Mouse (Mus musculus) liver, embryonic 11.5 days (tissue): ENCODE measurements around the gene Clic1. TPM values are rescaled to one million over a fixed set of nuclear protein-coding genes. Genes with fewer than 3 reads are reported as not detected.
A peak's percentile ranks its signal among the peaks of the same experiment; 100 is the strongest.

Experiments
- ATAC-seq: fragments of 200-750 bp; cut with Nextera tagmentation; replicated peaks from 2 replicates; pipeline ENCODE4 v1.8.0; 2017; ENCODE audit warnings: moderate number of reproducible peaks, mild to moderate bottlenecking, moderate TSS enrichment, moderate library complexity; ENCODE audit not compliant: low FRiP score
- DNase-seq: peaks from one replicate; pipeline ENCODE4 v3.0.0-alpha.2; 2017; ENCODE audit warnings: low spot score
- H3K27ac ChIP-seq: fragments of 300-500 bp; sonication (generic); 2 replicates; pipeline ENCODE4 v1.5.1; 2014; ENCODE audit warnings: mild to moderate bottlenecking, low read depth, low read length, control low read depth
- H3K27me3 ChIP-seq: fragments of 300-500 bp; sonication (generic); replicated peaks from 2 replicates; pipeline ENCODE4 v1.6.1; 2014; ENCODE audit warnings: low read length, mixed read lengths; ENCODE audit not compliant: control insufficient read depth, insufficient read depth
- H3K36me3 ChIP-seq: fragments of 300-500 bp; sonication (generic); 2 replicates; pipeline ENCODE4 v1.6.1; 2014; ENCODE audit warnings: mild to moderate bottlenecking, low read length, moderate library complexity, mixed read lengths; ENCODE audit not compliant: control insufficient read depth, insufficient read depth
- H3K4me1 ChIP-seq: fragments of 300-500 bp; sonication (generic); replicated peaks from 2 replicates; pipeline ENCODE4 v1.6.1; 2014; ENCODE audit warnings: low read length, mixed read lengths; ENCODE audit not compliant: control insufficient read depth, insufficient read depth
- H3K4me2 ChIP-seq: fragments of 300-500 bp; sonication (generic); 2 replicates; pipeline ENCODE4 v1.6.1; 2014; ENCODE audit warnings: mild to moderate bottlenecking, control low read depth, moderate library complexity
- H3K4me3 ChIP-seq: fragments of 300-500 bp; sonication (generic); 2 replicates; pipeline ENCODE4 v1.5.1; 2014; ENCODE audit warnings: low read depth, low read length, control low read depth
- H3K9ac ChIP-seq: fragments of 300-500 bp; sonication (generic); 2 replicates; pipeline ENCODE4 v1.6.1; 2014; ENCODE audit warnings: low read depth, low read length, control low read depth
- H3K9me3 ChIP-seq: fragments of 300-500 bp; sonication (generic); 2 replicates; pipeline ENCODE4 v1.6.1; 2016; ENCODE audit warnings: low read length, inconsistent platforms, mixed read lengths; ENCODE audit not compliant: control insufficient read depth
- WGBS: fragments of 180-500 bp; shearing (Covaris S2); extraction: QIAGEN DNeasy Blood & Tissue Kit; methylation state at CpG from one replicate; pipeline ENCODE4 v1.1.7; 2014; 5-methylcytosine and 5-hydroxymethylcytosine counted together
- polyA plus RNA-seq: library from polyadenylated mRNA; unstranded; fragments of >200 nt; fragmentation: Nextera tagmentation; extraction: Ambion mirVana; gene quantifications from 2 replicates; pipeline ENCODE4 v1.2.1, GENCODE M21; 2014

The Clic1 gene
- polyA plus RNA-seq, 1 experiment from 2014 or later, result 118 TPM

DNA sequence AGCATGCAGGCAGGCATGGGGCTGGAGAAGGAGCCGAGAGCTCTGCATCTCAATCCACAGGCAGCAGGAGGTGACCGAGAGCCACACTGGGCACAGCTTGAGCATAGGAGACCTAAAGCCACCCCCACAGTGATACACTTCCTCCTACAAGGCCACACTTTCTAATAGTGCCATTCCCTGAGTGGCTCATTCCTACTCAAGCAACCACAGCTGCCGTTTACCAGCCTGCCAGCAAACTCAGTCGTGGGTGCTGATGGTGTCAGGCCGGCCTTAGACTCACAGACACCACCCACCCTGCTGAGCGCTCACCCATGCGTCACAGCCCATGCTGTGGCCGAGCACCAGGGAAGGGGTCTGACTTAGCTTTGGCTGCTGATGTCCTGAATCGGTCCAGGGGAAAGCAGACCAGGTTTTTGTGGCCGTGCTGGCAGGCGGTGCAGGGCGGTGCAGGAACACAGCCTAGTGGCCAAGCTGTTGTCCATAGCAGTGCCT, 47.4 kb downstream of the Clic1 start:
- ATAC-seq, result no peak
- 90% methylated on average over 12 of the region's 12 CpGs for WGBS
- H3K36me3 ChIP-seq, result peaks cover 39% of the 10 kb centered on the region

DNA sequence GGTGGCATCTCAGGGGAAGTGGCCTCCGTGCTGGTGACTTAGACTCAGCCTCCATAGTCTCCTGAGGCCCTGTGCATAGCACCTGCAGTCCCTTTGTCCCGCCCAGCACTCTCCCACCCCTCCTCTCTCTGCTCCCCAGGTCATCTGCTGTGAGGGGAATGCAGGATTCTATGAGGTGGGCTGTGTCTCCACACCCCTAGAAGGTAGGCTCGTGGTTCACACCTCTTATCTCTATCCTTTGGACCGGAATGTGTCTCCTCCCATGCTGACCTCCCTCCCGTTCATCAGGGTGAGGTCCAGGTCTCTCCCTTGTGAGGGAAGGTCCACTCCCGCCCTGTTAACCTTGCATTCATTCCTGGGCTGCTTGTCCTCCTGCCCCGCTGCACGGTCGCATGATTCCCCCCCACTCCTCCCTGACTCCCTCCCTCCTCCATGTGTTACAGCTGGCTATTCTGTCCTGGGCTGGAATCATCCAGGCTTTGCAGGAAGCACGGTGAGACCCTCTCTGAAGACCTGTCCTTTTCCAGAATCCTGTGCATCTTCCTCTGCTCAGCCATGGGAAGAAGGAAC, 50.5 kb downstream of the Clic1 start:
- no peak overlapping the region for H3K9ac ChIP-seq
- H3K4me1 ChIP-seq, result peaks cover 30% of the 10 kb centered on the region
- H3K4me2 ChIP-seq, result no peak overlapping the region
- no peak overlapping the region for H3K4me3 ChIP-seq
- WGBS, result 72% methylated on average over 10 of the region's 10 CpGs
- peaks cover 44% of the 10 kb centered on the region for H3K36me3 ChIP-seq
- H3K27ac ChIP-seq, result no peak overlapping the region
- no peaks in the 10 kb centered on the region for H3K9me3 ChIP-seq
- ATAC-seq (no peak), DNase-seq (no peak)
- no peaks in the 10 kb centered on the region for H3K27me3 ChIP-seq

More for the DNA sequence above, 47.4 kb downstream of the Clic1 start:
- no peak overlapping the region for H3K4me3 ChIP-seq
- no peak overlapping the region for H3K27ac ChIP-seq
- no peak overlapping the region for H3K4me2 ChIP-seq
- no peaks in the 10 kb centered on the region for H3K27me3 ChIP-seq
- H3K9ac ChIP-seq, result no peak overlapping the region
- DNase-seq, result no peak
- peaks cover under 1% of the 10 kb centered on the region; the same call in 1 of the 2 replicates for H3K4me1 ChIP-seq
- H3K9me3 ChIP-seq, result no peaks in the 10 kb centered on the region

DNA sequence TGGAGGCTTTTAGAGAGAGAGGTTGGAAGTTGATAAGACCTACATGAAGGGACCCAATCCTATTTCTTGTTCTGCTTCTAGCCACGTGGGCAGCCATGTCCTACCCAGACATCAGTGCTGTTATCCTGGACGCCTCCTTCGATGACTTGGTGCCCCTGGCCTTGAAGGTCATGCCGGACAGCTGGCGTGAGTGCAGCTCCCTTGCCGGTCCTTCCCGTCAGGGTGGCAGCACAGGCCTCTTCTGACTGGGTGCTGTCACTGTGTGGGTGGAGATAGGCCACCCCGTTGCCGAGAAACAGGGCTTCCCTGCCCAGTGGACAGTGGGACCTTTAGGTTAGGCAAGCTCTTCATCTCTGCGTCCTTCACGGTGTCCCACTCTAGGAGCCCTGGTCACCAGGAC, 51.4 kb downstream of the Clic1 start:
- WGBS, result 91% methylated on average over 11 of the region's 11 CpGs
- Histone ChIP-seq H3K27ac (no peak overlapping the region), H3K9me3 (no peaks in the 10 kb centered on the region), H3K36me3 (peaks cover 42% of the 10 kb centered on the region), H3K4me2 (no peak overlapping the region), H3K4me3 (no peak overlapping the region), H3K9ac (no peak overlapping the region), H3K27me3 (no peaks in the 10 kb centered on the region), H3K4me1 (peaks cover 39% of the 10 kb centered on the region)
- ATAC-seq (no peak), DNase-seq (no peak)

DNA sequence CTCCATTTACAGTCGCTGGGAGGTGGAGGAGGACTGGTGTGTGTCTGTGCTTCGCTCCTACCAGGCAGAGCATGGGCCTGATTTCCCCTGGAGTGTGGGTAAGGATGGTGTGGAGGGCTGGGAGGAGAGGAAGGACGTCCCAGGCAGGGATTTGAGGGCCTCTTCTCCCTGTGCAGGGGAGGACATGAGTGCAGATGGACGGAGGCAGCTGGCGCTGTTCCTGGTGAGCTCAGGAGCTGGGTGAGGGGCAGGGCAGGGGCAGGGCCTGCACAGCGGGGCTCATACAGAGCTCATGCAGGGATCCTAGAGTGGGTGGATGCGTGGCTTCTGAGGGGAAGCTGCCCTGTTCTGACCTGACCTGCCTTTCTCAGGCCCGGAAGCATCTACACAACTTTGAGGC, 52.5 kb downstream of the Clic1 start:
- Histone ChIP-seq H3K4me3 (no peak overlapping the region), H3K27ac (no peak overlapping the region), H3K9me3 (no peaks in the 10 kb centered on the region), H3K27me3 (no peaks in the 10 kb centered on the region), H3K4me2 (no peak overlapping the region), H3K9ac (no peak overlapping the region), H3K36me3 (peaks cover 34% of the 10 kb centered on the region), H3K4me1 (peaks cover 41% of the 10 kb centered on the region)
- 77% methylated on average over 8 of the region's 8 CpGs for WGBS
- no peak for ATAC-seq
- DNase-seq, result no peak

DNA sequence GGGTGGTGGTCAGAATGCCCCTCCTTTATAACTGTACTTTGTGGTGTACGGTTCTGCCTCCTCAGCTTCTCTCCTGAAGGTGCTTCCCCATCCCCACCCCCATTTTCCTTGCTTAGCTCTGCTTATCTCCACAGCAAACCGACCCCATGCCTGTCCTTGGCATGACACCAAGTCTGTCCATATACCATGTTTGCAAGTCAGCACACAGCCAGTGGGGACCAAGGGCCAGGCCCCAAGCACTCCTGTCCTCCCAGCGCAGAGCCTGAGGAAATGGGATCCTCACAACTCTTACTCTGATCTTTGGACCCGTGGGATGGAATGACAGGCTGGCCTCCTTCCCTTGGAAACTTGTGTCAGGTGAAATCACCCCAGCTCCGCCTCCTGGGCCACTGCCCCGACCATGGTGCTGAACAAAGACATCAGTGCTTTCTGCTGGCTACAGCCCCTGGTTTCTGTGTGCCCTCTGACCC, 53.5 kb downstream of the Clic1 start:
- H3K4me3 ChIP-seq, result no peak overlapping the region
- ATAC-seq (no peak), DNase-seq (no peak)
- WGBS, result 59% methylated on average over 6 of the region's 6 CpGs
- H3K27ac ChIP-seq, result peak overlapping the region; percentile 73; the same call in 1 of the 2 replicates
- no peaks in the 10 kb centered on the region for H3K9me3 ChIP-seq
- H3K4me1 ChIP-seq, result peaks cover 41% of the 10 kb centered on the region
- H3K4me2 ChIP-seq, result no peak overlapping the region
- peaks cover 34% of the 10 kb centered on the region for H3K36me3 ChIP-seq
- no peaks in the 10 kb centered on the region for H3K27me3 ChIP-seq
- peak overlapping the region; percentile 52 for H3K9ac ChIP-seq

DNA sequence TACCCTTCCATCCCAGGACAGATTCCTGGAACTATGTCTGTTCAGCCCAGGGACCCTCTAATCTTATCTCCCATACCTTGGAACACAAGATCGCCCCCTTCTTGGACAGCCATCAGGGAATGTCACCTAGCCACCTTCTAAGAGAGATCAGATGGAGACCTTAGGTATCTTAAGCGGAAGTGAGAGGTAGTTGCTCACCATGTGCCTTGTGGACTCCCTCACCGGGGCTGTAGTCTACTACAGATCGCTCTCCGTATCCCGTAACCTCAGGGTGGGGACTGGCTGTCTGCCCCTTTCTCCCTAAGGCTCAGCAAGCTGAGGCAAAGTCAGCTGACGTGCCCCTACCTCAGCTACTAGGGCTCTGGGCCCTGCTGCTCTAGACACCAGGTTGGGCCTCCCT, 54.3 kb downstream of the Clic1 start:
- H3K4me1 ChIP-seq, result peaks cover 41% of the 10 kb centered on the region
- no peaks in the 10 kb centered on the region for H3K27me3 ChIP-seq
- peak overlapping the region; percentile 52 for H3K9ac ChIP-seq
- WGBS, result 75% methylated on average over 7 of the region's 7 CpGs
- H3K4me2 ChIP-seq, result peak overlapping the region; percentile 27
- H3K9me3 ChIP-seq, result no peaks in the 10 kb centered on the region
- peak overlapping the region; percentile 73 for H3K27ac ChIP-seq
- peaks cover 34% of the 10 kb centered on the region for H3K36me3 ChIP-seq
- no peak for DNase-seq
- H3K4me3 ChIP-seq, result no peak overlapping the region
- ATAC-seq, result no peak

DNA sequence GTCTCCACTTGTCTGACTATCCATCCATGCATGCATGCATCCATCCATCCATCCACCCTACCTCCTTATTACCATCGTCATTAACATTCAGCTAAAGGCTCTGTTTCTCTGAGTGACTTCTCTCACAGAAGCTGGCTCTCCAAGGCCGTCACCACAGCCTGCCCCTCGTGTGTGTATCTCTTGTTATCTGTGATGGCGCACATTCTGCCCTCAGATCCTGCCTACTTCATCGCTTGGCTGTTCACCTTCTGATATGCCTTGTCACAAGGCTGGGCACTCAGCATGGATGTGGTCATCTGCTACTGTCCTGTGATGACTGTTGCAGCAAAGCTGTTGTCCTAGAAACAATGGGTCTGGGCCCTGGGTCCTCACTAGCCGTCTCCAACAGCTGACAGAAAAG, 55.0 kb downstream of the Clic1 start:
- 44% methylated on average over 6 of the region's 6 CpGs for WGBS
- no peak for DNase-seq
- H3K9ac ChIP-seq, result peak overlapping the region; percentile 52
- H3K4me3 ChIP-seq, result no peak overlapping the region
- peak overlapping the region; percentile 73 for H3K27ac ChIP-seq
- no peaks in the 10 kb centered on the region for H3K27me3 ChIP-seq
- ATAC-seq, result peak; percentile 85
- H3K4me1 ChIP-seq, result peaks cover 41% of the 10 kb centered on the region
- peaks cover 30% of the 10 kb centered on the region for H3K36me3 ChIP-seq
- H3K9me3 ChIP-seq, result no peaks in the 10 kb centered on the region
- peak overlapping the region; percentile 27 for H3K4me2 ChIP-seq

DNA sequence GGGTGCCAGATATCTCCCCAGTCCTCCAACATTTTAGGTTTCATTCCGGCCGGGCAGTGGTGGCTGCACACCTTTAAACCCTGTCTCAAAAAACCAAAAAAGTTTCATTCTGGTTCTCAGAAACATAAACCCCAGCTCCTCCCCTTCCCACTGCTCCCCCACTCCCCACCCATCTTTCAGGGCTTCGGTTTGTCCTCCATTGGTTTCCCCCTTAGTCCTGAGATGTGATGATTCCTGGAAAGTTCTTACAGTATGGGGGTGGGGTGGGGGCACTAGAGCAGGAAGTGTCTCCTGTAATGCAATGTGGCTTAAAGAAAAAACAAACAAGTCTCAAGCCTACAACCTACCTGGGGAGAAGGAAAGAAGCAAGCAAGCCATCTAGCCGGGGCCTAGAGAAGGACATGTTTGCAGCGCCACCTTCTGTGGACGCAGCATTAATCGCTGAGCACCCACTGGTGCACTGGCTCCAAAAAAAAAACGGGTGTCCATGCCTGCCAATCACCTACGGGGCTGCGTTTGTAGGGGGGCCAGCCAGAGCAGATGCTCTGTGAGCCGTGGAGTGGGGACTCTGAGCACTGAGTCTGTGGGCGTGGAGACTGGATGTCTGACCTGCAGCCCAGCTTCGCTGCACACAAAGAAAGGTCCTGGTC, 56.1 kb downstream of the Clic1 start:
- peaks cover 41% of the 10 kb centered on the region for H3K4me1 ChIP-seq
- H3K4me3 ChIP-seq, result no peak overlapping the region
- peak overlapping the region; percentile 7; the same call in 1 of the 2 replicates for H3K9ac ChIP-seq
- peak overlapping the region; percentile 57 for H3K27ac ChIP-seq
- H3K9me3 ChIP-seq, result no peaks in the 10 kb centered on the region
- H3K4me2 ChIP-seq, result peak overlapping the region; percentile 27
- ATAC-seq (peak; percentile 53; the same call in 1 of the 2 replicates), DNase-seq (no peak)
- H3K27me3 ChIP-seq, result no peaks in the 10 kb centered on the region
- WGBS, result 30% methylated on average over 13 of the region's 13 CpGs
- H3K36me3 ChIP-seq, result peaks cover 26% of the 10 kb centered on the region

DNA sequence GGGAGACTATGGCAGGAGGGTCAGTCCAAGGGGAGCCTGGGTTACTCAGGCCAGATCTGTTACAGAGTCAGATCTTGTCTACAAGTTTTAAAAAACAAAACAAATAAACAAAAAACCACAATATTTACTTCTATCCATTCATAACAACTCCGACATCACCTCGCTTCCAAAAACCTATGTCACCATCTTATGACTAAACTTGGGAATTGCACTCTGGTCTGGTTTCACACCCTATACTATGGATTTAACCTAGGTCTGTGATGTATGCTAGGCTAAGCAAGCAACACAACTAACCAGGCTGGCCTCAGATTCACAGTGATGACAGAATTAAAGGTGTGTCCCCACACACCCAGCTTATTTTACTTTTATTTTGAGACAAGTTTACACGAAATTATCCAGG, 56.8 kb downstream of the Clic1 start:
- H3K4me3 ChIP-seq, result no peak overlapping the region
- peaks cover 41% of the 10 kb centered on the region for H3K4me1 ChIP-seq
- no peak overlapping the region; the same call in 1 of the 2 replicates for H3K4me2 ChIP-seq
- WGBS, result 71% methylated on average over 3 of the region's 3 CpGs
- no peaks in the 10 kb centered on the region for H3K9me3 ChIP-seq
- no peak for DNase-seq
- H3K9ac ChIP-seq, result no peak overlapping the region
- ATAC-seq, result no peak
- no peaks in the 10 kb centered on the region for H3K27me3 ChIP-seq
- H3K36me3 ChIP-seq, result peaks cover 19% of the 10 kb centered on the region
- H3K27ac ChIP-seq, result no peak overlapping the region
